Mouse (Mus musculus) erythroblast, embryonic 14.5 days (primary cell): ENCODE measurements around the gene Kansl3.

ENCODE experiments used
- GATA1 ChIP-seq: IDR thresholded peaks from 2 replicates; pipeline ENCODE4 v1.6.1; 2012; ENCODE audit warnings: low read length, inconsistent platforms, mixed read lengths
- TAL1 ChIP-seq: IDR thresholded peaks from 3 replicates; pipeline ENCODE4 v1.6.1; 2012; ENCODE audit warnings: low read length, inconsistent platforms, mixed read lengths

DNA sequence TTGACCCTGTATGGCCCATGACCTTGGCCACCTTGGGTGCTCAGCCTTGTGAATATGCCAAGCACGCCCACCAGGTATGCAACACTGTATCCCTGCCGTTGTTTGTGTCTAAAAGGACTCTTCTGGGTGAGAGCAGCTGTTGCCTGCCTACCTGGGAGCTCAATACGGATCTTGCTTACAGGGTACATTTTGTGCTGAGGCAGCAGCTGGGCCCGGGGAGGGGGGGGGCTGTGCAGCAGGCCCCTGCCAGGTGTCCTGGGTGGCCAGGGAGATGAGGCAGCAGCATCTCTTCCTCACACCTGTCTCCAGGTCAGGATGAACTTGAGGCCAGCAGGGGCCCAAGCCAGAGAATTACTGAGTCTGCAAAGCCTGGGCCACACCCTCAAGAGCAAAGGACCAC is 70.9 kb downstream of the Kansl3 start:
- TF ChIP-seq TAL1 = no peak
- TF ChIP-seq GATA1 = no peak
